Mouse (Mus musculus): Measurements from ENCODE around the gene Mindy1. TPM values are rescaled to one million over a fixed set of nuclear protein-coding genes. Genes with fewer than 3 reads are reported as not detected.

Mindy1 gene
- polyA plus RNA-seq, 1 experiment from 2014 or later: 72.6 TPM

- DNase-seq (ENCODE audit: low spot score): peak; percentile 40
- Histone ChIP-seq H3K4me2 (ENCODE audit: low read length) (peak within 1 kb of the TSS; percentile 64), H3K9ac (ENCODE audit: low read depth, low read length) (peak within 1 kb of the TSS; percentile 98), H3K27me3 (ENCODE audit: insufficient read depth, low read length) (no peaks in the 10 kb centered on the region), H3K4me1 (replicated peaks; ENCODE audit: insufficient read depth, low read length) (peaks cover 20% of the 10 kb centered on the region; the same call in 1 of the 2 replicates), H3K36me3 (ENCODE audit: insufficient read depth, low read length) (no peaks in the 10 kb centered on the region), H3K9me3 (replicated peaks; ENCODE audit: low read length) (no peaks in the 10 kb centered on the region), H3K4me3 (replicated peaks; ENCODE audit: low read depth, low read length) (peak within 1 kb of the TSS; percentile 83), H3K27ac (peak within 1 kb of the TSS; percentile 94)
- no peak for TF ChIP-seq CTCF (IDR thresholded peaks at IDR 0.05; ENCODE audit: low read depth)
- WGBS: 4% methylated on average over 27 of the region's 27 CpGs
- ATAC-seq (replicated peaks; ENCODE audit: low FRiP score, low read depth): no peak; the same call in 1 of the 2 replicates
Measured at GRCm38 (mm10) chr3:95314486-95315093, 33.4 kb downstream of the Mindy1 start, which contains the start of gene Cers2. Cers2 (plus strand) TSS chr3:95314791.

- H3K4me1 ChIP-seq (replicated peaks; ENCODE audit: insufficient read depth, low read length): peaks cover 20% of the 10 kb centered on the region; the same call in 1 of the 2 replicates
- DNase-seq (ENCODE audit: low spot score) (peak; percentile 95), ATAC-seq (replicated peaks; ENCODE audit: low FRiP score, low read depth) (peak; percentile 88)
- WGBS: under 1% methylated on average over 67 of the region's 71 CpGs
- peak; percentile 56 for TF ChIP-seq CTCF (IDR thresholded peaks at IDR 0.05; ENCODE audit: low read depth)
- peaks cover 5% of the 10 kb centered on the region for H3K36me3 ChIP-seq (ENCODE audit: insufficient read depth, low read length)
- no peaks in the 10 kb centered on the region for H3K27me3 ChIP-seq (ENCODE audit: insufficient read depth, low read length)
- peak overlapping the region; percentile 83 for H3K4me3 ChIP-seq (replicated peaks; ENCODE audit: low read depth, low read length)
- peak overlapping the region; percentile 98 for H3K9ac ChIP-seq (ENCODE audit: low read depth, low read length)
- H3K4me2 ChIP-seq (ENCODE audit: low read length): peak overlapping the region; percentile 64
- H3K27ac ChIP-seq: peak overlapping the region; percentile 94
- no peaks in the 10 kb centered on the region for H3K9me3 ChIP-seq (replicated peaks; ENCODE audit: low read length)
Measured at GRCm38 (mm10) chr3:95315094-95315843, 34.1 kb downstream of the Mindy1 start.

GRCm38 (mm10) chr3:95315844-95316550 lies 34.9 kb downstream of the Mindy1 start:
- Histone ChIP-seq H3K4me3 (replicated peaks; ENCODE audit: low read depth, low read length) (peak overlapping the region; percentile 83), H3K36me3 (ENCODE audit: insufficient read depth, low read length) (peaks cover 13% of the 10 kb centered on the region), H3K27ac (peak overlapping the region; percentile 94), H3K9me3 (replicated peaks; ENCODE audit: low read length) (no peaks in the 10 kb centered on the region), H3K4me1 (replicated peaks; ENCODE audit: insufficient read depth, low read length) (peaks cover 20% of the 10 kb centered on the region; the same call in 1 of the 2 replicates), H3K27me3 (ENCODE audit: insufficient read depth, low read length) (no peaks in the 10 kb centered on the region), H3K4me2 (ENCODE audit: low read length) (peak overlapping the region; percentile 64), H3K9ac (ENCODE audit: low read depth, low read length) (peak overlapping the region; percentile 98)
- 6% methylated on average over 9 of the region's 9 CpGs for WGBS
- ATAC-seq (replicated peaks; ENCODE audit: low FRiP score, low read depth) (no peak), DNase-seq (ENCODE audit: low spot score) (no peak)
- TF ChIP-seq CTCF (IDR thresholded peaks at IDR 0.05; ENCODE audit: low read depth): no peak

GRCm38 (mm10) chr3:95317414-95318080 lies 36.4 kb downstream of the Mindy1 start:
- peak overlapping the region; percentile 76; the same call in 1 of the 2 replicates for H3K27ac ChIP-seq
- ATAC-seq (replicated peaks; ENCODE audit: low FRiP score, low read depth) (peak; percentile 42; the same call in 1 of the 2 replicates), DNase-seq (ENCODE audit: low spot score) (peak; percentile 78)
- H3K4me2 ChIP-seq (ENCODE audit: low read length): peak overlapping the region; percentile 39
- 0 out of 2 replicates have a peak overlapping the region, but pooled peaks have one; percentile 1 for H3K9ac ChIP-seq (ENCODE audit: low read depth, low read length)
- H3K4me1 ChIP-seq (replicated peaks; ENCODE audit: insufficient read depth, low read length): peaks cover 20% of the 10 kb centered on the region; the same call in 1 of the 2 replicates
- 19% methylated on average over 12 of the region's 12 CpGs for WGBS
- H3K9me3 ChIP-seq (replicated peaks; ENCODE audit: low read length): no peaks in the 10 kb centered on the region
- no peak overlapping the region for H3K4me3 ChIP-seq (replicated peaks; ENCODE audit: low read depth, low read length)
- peaks cover 28% of the 10 kb centered on the region for H3K36me3 ChIP-seq (ENCODE audit: insufficient read depth, low read length)
- peak; percentile 80 for TF ChIP-seq CTCF (IDR thresholded peaks at IDR 0.05; ENCODE audit: low read depth)
- H3K27me3 ChIP-seq (ENCODE audit: insufficient read depth, low read length): no peaks in the 10 kb centered on the region

GRCm38 (mm10) chr3:95318548-95318947 lies 37.4 kb downstream of the Mindy1 start:
- Histone ChIP-seq H3K4me1 (replicated peaks; ENCODE audit: insufficient read depth, low read length) (peaks cover 20% of the 10 kb centered on the region; the same call in 1 of the 2 replicates), H3K4me2 (ENCODE audit: low read length) (no peak overlapping the region), H3K4me3 (replicated peaks; ENCODE audit: low read depth, low read length) (no peak overlapping the region), H3K9me3 (replicated peaks; ENCODE audit: low read length) (no peaks in the 10 kb centered on the region), H3K27ac (peak overlapping the region; percentile 44; the same call in 1 of the 2 replicates), H3K27me3 (ENCODE audit: insufficient read depth, low read length) (no peaks in the 10 kb centered on the region), H3K36me3 (ENCODE audit: insufficient read depth, low read length) (peaks cover 38% of the 10 kb centered on the region), H3K9ac (ENCODE audit: low read depth, low read length) (no peak overlapping the region)
- ATAC-seq (replicated peaks; ENCODE audit: low FRiP score, low read depth) (peak; percentile 55), DNase-seq (ENCODE audit: low spot score) (peak; percentile 55)
- 51% methylated on average over 6 of the region's 6 CpGs for WGBS
- no peak for TF ChIP-seq CTCF (IDR thresholded peaks at IDR 0.05; ENCODE audit: low read depth)

Measured in kidney, postnatal 0 days (tissue).